Mouse (Mus musculus) forebrain, embryonic 12.5 days (tissue): ENCODE results near the gene Mxd1. TPM values are rescaled to one million over a fixed set of nuclear protein-coding genes. Genes with fewer than 3 reads are reported as not detected.
A peak's percentile ranks its signal among the peaks of the same experiment; 100 is the strongest.

Experiments
- ATAC-seq: fragments of 200-750 bp; cut with Nextera tagmentation; 2 replicates; pipeline ENCODE4 v1.8.0; 2017; ENCODE audit warnings: moderate TSS enrichment; ENCODE audit not compliant: low FRiP score
- H3K27ac ChIP-seq: fragments of 300-500 bp; sonication (generic); 2 replicates; pipeline ENCODE4 v1.5.1; 2016; ENCODE audit warnings: mild to moderate bottlenecking
- H3K27me3 ChIP-seq: fragments of 300-500 bp; sonication (generic); 2 replicates; pipeline ENCODE4 v1.6.1; 2016; ENCODE audit warnings: mild to moderate bottlenecking
- H3K36me3 ChIP-seq: fragments of 300-500 bp; sonication (generic); replicated peaks from 2 replicates; pipeline ENCODE4 v1.6.1; 2016; ENCODE audit warnings: mild to moderate bottlenecking
- H3K4me1 ChIP-seq: fragments of 300-500 bp; sonication (generic); 2 replicates; pipeline ENCODE4 v1.6.1; 2016
- H3K4me2 ChIP-seq: fragments of 300-500 bp; sonication (generic); 2 replicates; pipeline ENCODE4 v1.6.1; 2016; ENCODE audit warnings: mild to moderate bottlenecking, moderate library complexity
- H3K4me3 ChIP-seq: fragments of 300-500 bp; sonication (generic); replicated peaks from 2 replicates; pipeline ENCODE4 v1.5.1; 2016; ENCODE audit warnings: mild to moderate bottlenecking
- H3K9ac ChIP-seq: fragments of 300-500 bp; sonication (generic); 2 replicates; pipeline ENCODE4 v1.6.1; 2016; ENCODE audit warnings: mild to moderate bottlenecking
- H3K9me3 ChIP-seq: fragments of 300-500 bp; sonication (generic); 2 replicates; pipeline ENCODE4 v1.6.1; 2016
- WGBS: fragments of 180-500 bp; shearing (Covaris S2); methylation state at CpG from one replicate; pipeline ENCODE4 v1.1.7; 2016; 5-methylcytosine and 5-hydroxymethylcytosine counted together
- polyA plus RNA-seq: library from polyadenylated mRNA; unstranded; fragments of >200 nt; fragmentation: Nextera tagmentation; extraction: Ambion mirVana; gene quantifications from 2 replicates; pipeline ENCODE4 v1.2.1, GENCODE M21; 2016

The Mxd1 gene
- polyA plus RNA-seq, 1 experiment from 2014 or later = 23.8 TPM

DNA sequence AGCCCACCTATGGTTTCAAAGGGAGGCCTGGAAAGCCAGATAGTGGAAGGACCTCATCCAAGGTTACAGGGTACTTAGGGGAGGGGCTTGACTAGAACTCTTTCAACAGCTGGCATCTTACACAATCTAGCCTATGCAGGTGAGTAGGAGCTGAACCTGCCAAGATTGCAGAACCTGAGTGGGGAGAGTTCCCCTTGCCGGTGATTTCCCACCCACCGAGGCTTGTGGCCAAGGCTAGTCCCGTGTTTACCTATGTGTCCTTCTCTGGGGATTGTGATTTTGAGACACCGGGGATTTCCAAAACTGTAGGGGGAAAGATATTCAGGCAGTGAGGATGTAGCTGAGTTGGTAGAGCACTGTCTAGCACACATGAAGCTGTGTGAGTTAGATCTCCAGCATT, 53.7 kb downstream of the Mxd1 start:
- H3K4me1 ChIP-seq = no peaks in the 10 kb centered on the region
- no peak overlapping the region for H3K4me3 ChIP-seq
- H3K9me3 ChIP-seq = no peaks in the 10 kb centered on the region
- H3K27me3 ChIP-seq = no peaks in the 10 kb centered on the region
- no peak for ATAC-seq
- WGBS = 89% methylated on average over 4 of the region's 4 CpGs
- no peak overlapping the region for H3K9ac ChIP-seq
- no peak overlapping the region for H3K27ac ChIP-seq
- no peaks in the 10 kb centered on the region for H3K36me3 ChIP-seq
- H3K4me2 ChIP-seq = no peak overlapping the region

- Histone ChIP-seq H3K9ac (no peak overlapping the region), H3K9me3 (no peaks in the 10 kb centered on the region), H3K4me1 (no peaks in the 10 kb centered on the region), H3K4me2 (no peak overlapping the region), H3K4me3 (no peak overlapping the region), H3K27me3 (no peaks in the 10 kb centered on the region), H3K27ac (no peak overlapping the region), H3K36me3 (no peaks in the 10 kb centered on the region)
- no peak for ATAC-seq
- 62% methylated on average over 5 of the region's 5 CpGs for WGBS
These were observed 58.2 kb downstream of the Mxd1 start for GRCm38 (mm10) chr6:86610714-86611113.

GRCm38 (mm10) chr6:86609235-86609634, 59.7 kb downstream of the Mxd1 start:
- Histone ChIP-seq H3K4me2 (no peak overlapping the region), H3K36me3 (no peaks in the 10 kb centered on the region), H3K9me3 (no peaks in the 10 kb centered on the region), H3K27ac (no peak overlapping the region), H3K4me1 (no peaks in the 10 kb centered on the region), H3K27me3 (no peaks in the 10 kb centered on the region), H3K4me3 (no peak overlapping the region), H3K9ac (no peak overlapping the region)
- ATAC-seq = no peak
- WGBS = 93% methylated on average over 6 of the region's 6 CpGs

- no peak overlapping the region for H3K27ac ChIP-seq
- no peaks in the 10 kb centered on the region for H3K4me1 ChIP-seq
- H3K36me3 ChIP-seq = no peaks in the 10 kb centered on the region
- no peak overlapping the region for H3K4me2 ChIP-seq
- no peak overlapping the region for H3K9ac ChIP-seq
- no peaks in the 10 kb centered on the region for H3K27me3 ChIP-seq
- 86% methylated on average over 6 of the region's 6 CpGs for WGBS
- H3K9me3 ChIP-seq = no peaks in the 10 kb centered on the region
- no peak overlapping the region for H3K4me3 ChIP-seq
- no peak for ATAC-seq
These were observed 61.5 kb downstream of the Mxd1 start for GRCm38 (mm10) chr6:86607471-86607870.

DNA sequence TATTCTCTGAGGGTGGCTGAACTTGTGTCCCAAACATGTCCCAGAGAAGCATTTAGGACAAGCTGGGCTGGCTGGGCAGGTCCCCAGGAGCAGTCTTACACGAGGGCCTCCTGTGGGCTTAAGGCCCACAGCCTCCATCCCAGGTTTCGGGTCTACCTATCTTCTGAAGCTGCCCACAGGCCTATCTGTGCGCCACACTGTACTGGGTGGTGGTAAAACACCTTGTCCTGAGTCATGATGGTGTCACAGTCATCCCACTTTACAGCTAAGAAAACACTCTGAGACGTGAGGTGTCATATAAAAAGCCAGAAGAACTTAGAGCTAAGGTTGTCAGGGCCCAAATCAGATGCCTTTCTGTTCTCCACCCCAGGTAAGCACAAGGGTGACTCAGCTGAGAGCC, 62.7 kb downstream of the Mxd1 start:
- Histone ChIP-seq H3K36me3 (no peaks in the 10 kb centered on the region), H3K4me3 (no peak overlapping the region), H3K9me3 (no peaks in the 10 kb centered on the region), H3K27ac (no peak overlapping the region), H3K9ac (no peak overlapping the region), H3K4me2 (no peak overlapping the region), H3K4me1 (no peaks in the 10 kb centered on the region), H3K27me3 (no peaks in the 10 kb centered on the region)
- ATAC-seq = no peak
- 89% methylated on average over 4 of the region's 4 CpGs for WGBS

DNA sequence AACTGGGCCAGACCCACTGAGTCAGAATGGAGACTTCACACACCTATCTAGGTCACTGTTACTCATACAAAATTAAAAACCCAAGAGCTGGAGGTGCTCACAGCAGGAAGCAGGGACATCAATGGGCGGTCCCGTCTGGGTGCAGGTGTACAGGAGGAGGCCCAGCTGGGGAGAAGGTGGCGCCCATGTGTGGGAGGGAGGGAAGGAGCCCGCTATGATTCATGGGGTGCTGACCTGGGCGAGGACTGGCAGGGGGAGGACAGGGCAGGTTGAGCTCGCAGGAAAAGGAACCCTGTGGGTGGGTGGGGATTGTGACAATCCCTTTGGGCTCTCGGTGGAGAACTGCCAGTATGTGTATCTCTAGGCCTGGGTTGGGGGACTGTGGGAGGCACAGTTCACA, 63.7 kb downstream of the Mxd1 start:
- Histone ChIP-seq H3K36me3 (no peaks in the 10 kb centered on the region), H3K27me3 (no peaks in the 10 kb centered on the region), H3K9ac (no peak overlapping the region), H3K27ac (no peak overlapping the region), H3K4me2 (no peak overlapping the region), H3K9me3 (no peaks in the 10 kb centered on the region), H3K4me1 (no peaks in the 10 kb centered on the region), H3K4me3 (no peak overlapping the region)
- no peak for ATAC-seq
- WGBS = 74% methylated on average over 7 of the region's 7 CpGs

- Histone ChIP-seq H3K9me3 (no peaks in the 10 kb centered on the region), H3K9ac (no peak overlapping the region), H3K4me1 (no peaks in the 10 kb centered on the region), H3K36me3 (no peaks in the 10 kb centered on the region), H3K4me2 (no peak overlapping the region), H3K27ac (no peak overlapping the region), H3K27me3 (peaks cover 11% of the 10 kb centered on the region; the same call in 1 of the 2 replicates), H3K4me3 (no peak overlapping the region)
- ATAC-seq = no peak
- 65% methylated on average over 6 of the region's 6 CpGs for WGBS
These were observed 69.0 kb downstream of the Mxd1 start for GRCm38 (mm10) chr6:86599951-86600414.

- Histone ChIP-seq H3K36me3 (no peaks in the 10 kb centered on the region), H3K4me2 (no peak overlapping the region), H3K27ac (no peak overlapping the region), H3K27me3 (peaks cover 12% of the 10 kb centered on the region; the same call in 1 of the 2 replicates), H3K4me1 (0 out of 2 replicates have a peak, but pooled peaks cover 3% of the 10 kb centered on the region), H3K9ac (no peak overlapping the region), H3K4me3 (no peak overlapping the region), H3K9me3 (no peaks in the 10 kb centered on the region)
- 22% methylated on average over 4 of the region's 4 CpGs for WGBS
- peak; percentile 23; the same call in 1 of the 2 replicates for ATAC-seq
These were observed 69.8 kb downstream of the Mxd1 start for GRCm38 (mm10) chr6:86599197-86599596.

DNA sequence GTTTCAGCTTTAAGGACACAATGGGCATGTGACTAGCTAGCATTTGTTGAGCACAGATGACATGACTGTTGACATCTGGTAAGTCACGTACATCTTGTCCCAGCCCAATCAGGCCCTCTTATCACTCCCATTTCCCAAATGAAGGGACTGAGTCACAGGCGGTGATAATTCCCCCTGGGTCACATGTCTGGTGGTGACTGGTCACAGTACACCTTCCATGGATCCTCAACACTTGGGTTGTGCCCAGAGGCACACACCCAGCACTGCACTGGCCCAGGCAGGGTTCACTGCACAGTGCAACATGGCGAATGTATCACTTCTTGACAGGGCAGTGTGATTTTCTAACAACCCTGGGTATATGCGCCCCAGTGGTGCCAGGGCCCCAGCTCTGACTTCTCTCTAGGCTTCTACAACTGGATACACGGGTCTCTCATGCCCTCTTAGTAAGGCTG, 70.2 kb downstream of the Mxd1 start:
- Histone ChIP-seq H3K9me3 (no peaks in the 10 kb centered on the region), H3K4me1 (0 out of 2 replicates have a peak, but pooled peaks cover 3% of the 10 kb centered on the region), H3K27ac (no peak overlapping the region), H3K27me3 (peaks cover 12% of the 10 kb centered on the region; the same call in 1 of the 2 replicates), H3K36me3 (no peaks in the 10 kb centered on the region), H3K4me2 (no peak overlapping the region), H3K9ac (no peak overlapping the region), H3K4me3 (no peak overlapping the region)
- 75% methylated on average over 5 of the region's 5 CpGs for WGBS
- ATAC-seq = peak; percentile 17; the same call in 1 of the 2 replicates

Other genes starting within 250 kb of the Mxd1 start
- gene Gm44790, start 242.5 kb downstream of the Mxd1 start, polyA plus RNA-seq = not detected in 2 replicates
- 30.4 and 30.6 TPM in 2 replicates for gene C87436, start 230.8 kb downstream of the Mxd1 start, polyA plus RNA-seq
- gene Pcbp1, start 142.8 kb downstream of the Mxd1 start, polyA plus RNA-seq = 497 and 562 TPM in 2 replicates
- 0.52 and 0.87 TPM in 2 replicates for gene Asprv1, start 41.0 kb downstream of the Mxd1 start, polyA plus RNA-seq
- 136 and 139 TPM in 2 replicates for gene Snrnp27, start 15.4 kb upstream of the Mxd1 start, polyA plus RNA-seq
- 52.2 and 52.9 TPM in 2 replicates for gene Gmcl1, start 64.2 kb upstream of the Mxd1 start, polyA plus RNA-seq
- gene Anxa4, start 124.4 kb upstream of the Mxd1 start, polyA plus RNA-seq = 4.1 and 6.1 TPM in 2 replicates
- 29.7 and 32.9 TPM in 2 replicates for gene Aak1, start 180.4 kb upstream of the Mxd1 start, polyA plus RNA-seq